Mouse (Mus musculus): ENCODE measurements around the gene Repin1.
A peak's percentile ranks its signal among the peaks of the same experiment; 100 is the strongest.

The Repin1 gene

GRCm38 (mm10) chr6:48627511-48627924 is 33.8 kb downstream of the Repin1 start:
- DNase-seq = peak; percentile 89

- DNase-seq = peak; percentile 86
These were observed 34.7 kb downstream of the Repin1 start for GRCm38 (mm10) chr6:48628377-48628776.

DNA sequence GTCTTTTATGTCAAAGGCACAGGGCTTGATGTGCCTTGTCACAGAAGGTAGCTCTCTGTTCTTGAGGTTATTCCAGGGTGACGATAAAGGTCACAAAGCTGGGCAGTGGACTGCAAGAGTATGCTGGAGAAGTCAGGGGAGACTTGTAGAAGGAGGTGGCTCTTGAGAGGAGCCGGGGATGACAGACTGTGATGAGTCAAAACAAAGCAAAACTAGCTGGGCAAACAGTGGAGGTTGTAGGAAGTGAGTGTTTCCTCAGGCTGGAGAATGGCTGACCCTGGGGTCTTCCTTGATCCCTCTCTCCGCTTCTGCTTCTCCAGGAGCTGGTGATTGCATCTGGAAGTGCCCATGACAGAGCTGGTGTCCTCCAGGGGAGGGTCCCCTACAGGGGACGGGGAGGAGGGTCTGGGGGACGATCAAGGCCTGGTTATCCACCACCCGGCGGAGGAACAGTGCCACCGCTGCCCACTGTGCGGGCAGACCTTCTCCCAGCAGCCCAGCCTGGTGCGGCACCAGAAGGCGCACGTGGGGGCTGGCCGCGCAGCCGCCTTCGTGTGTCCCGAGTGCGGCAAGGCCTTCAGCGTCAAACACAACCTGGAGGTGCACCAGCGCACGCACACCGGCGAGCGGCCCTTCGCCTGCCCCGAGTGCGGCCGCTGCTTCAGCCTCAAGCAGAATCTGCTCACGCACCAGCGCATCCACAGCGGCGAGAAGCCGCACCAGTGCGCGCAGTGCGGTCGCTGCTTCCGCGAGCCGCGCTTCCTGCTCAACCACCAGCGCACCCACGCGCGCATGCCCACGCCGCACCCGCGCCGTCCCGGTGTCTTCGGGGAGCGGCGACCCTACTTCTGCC is 35.4 kb downstream of the Repin1 start:
- DNase-seq = peak; percentile 93

DNA sequence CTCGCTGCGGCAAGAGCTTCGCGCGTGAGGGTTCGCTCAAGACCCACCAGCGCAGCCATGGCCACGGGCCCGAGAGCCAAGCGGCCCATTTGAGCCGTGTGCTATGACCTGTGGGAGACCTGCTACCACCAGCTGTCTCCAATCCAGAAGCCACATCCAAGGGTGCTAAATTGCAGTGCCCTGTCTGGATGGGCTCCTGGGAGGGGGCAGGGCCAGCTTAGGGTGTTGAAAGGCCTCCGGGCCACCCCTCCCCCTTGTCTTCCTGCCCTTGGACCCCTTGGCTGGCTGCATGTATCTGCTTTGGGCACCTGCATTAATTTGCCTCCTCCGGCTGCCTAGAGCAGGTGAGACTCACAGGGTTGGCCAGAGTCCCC is 36.0 kb downstream of the Repin1 start:
- peak; percentile 93 for DNase-seq

GRCm38 (mm10) chr6:48630831-48631230 is 37.1 kb downstream of the Repin1 start:
- DNase-seq = peak; percentile 83

- peak; percentile 35 for DNase-seq
These were observed 41.4 kb downstream of the Repin1 start for GRCm38 (mm10) chr6:48635105-48635504.

GRCm38 (mm10) chr6:48636515-48636914 is 42.8 kb downstream of the Repin1 start:
- peak; percentile 94 for DNase-seq

DNA sequence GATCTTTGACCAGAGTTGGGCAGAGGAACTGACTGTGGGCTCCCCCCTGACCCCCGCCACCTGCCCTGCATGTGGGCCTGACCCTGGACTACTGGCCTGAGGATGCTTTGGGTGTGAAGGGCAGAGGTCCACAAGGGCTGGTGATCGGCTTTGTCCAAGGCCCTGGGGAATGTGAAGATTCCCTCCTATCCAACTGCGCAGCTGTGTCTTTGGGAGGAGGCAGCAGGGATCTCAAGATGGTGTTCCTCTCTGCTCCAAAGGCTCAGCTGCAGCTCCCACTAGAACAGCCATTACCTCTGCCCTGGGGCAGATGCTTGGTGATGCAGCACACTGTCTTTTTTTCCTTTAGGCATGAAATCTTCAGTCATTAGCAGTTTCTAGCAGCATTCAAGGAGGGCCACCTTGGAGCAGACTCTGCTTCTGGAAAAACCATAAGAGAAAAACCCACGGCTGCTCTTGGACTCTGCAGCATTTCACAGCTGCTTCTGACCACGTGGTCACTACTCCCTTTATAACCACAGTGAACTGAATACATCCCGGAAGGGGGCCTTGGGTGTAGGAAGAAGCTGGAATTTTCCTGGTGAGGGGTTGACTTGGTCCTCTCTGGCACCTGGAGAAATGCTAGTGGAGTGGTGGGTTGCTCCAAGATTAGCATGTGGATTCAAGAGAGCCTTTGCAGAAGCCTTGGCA is 44.3 kb downstream of the Repin1 start:
- peak; percentile 96 for DNase-seq

DNA sequence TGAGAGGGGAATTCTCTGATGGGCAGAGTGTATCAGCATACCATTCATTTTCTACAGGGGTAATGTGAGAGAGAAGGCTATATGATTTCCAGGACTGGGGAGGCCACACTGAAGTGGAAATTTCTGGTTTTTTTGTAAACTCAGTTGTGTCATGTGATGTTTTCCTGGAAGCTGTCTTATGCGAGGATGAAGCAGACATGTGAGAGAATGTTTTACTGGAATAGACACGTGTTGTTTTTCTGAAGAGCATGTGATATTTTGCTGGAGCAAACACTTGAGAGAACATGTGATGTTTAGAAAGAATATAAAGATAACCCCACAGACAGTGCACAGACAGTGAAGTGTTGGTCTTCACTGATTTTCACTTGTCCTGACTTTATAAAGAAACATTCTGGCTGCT is 44.9 kb downstream of the Repin1 start:
- DNase-seq = no peak

DNA sequence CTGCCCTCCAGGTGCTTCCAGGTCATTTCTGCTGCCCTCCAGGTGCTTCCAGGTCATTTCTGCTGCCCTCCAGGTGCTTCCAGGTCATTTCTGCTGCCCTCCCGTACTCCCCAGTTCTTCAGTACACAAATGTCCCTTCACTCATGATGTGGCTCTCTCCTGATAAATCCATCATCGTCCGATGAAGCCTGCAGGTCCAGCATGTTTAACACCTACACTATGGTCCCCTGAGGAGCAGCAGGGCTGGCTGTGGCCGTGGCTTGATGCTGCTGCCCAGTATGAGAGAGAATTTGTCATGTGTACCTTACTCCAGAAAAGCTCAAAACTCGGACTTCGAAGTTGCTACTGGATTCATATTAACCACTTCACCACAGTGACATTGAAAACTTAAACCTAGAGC is 47.7 kb downstream of the Repin1 start:
- peak; percentile 71 for DNase-seq

GRCm38 (mm10) chr6:48642764-48643292 is 49.1 kb downstream of the Repin1 start:
- peak; percentile 84 for DNase-seq

- DNase-seq = peak; percentile 96
These were observed 52.1 kb downstream of the Repin1 start for GRCm38 (mm10) chr6:48645660-48646308.

DNA sequence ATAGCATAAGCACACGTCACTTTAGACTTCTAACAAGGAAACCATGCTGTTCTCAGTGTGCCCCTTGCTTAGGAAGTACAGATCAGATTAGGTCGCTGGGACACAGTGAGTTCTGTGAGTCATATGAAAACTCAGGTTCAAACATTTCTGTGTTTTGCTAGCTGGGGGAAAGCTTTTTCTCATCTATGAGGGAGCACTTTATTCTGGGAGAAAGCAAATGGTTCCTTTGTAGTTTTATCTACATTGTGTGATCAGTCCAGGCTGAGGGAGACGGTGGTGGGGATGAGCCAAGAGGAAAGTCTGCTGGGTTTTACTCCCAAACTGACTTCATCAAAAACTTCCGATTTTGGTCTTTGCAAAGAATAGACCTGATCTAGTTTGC is 52.6 kb downstream of the Repin1 start:
- peak; percentile 72 for DNase-seq

GRCm38 (mm10) chr6:48646995-48647394 is 53.3 kb downstream of the Repin1 start, which contains the start of gene Gimap8:
Gene Gimap8 (plus strand): TSS chr6:48647234.
- DNase-seq = peak; percentile 97

- peak; percentile 85 for DNase-seq
These were observed 53.9 kb downstream of the Repin1 start for GRCm38 (mm10) chr6:48647611-48648010.
